Comparison of ENCODE assay signal across 9 mouse cellular contexts in the genomic region with DNA sequence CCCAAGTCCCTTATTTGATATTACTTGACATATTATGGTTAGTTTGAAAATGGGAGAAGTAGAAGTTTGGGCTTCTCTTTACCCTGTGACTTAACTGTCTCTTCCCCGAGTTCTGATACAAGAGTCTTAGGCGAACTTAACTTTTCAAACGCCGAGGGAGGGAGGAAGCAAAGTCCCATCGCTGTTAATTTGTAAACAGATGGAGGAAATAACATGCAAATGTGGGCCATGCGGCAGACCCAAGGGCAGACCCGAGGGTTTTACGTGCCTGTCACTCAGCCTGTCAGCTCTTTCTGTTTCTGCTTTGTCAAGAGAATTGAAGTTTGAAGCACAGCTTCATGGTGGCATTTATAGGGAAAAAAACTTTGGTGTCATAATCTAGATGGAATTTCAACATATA. TPM values are rescaled to one million over a fixed set of nuclear protein-coding genes. Genes with fewer than 3 reads are reported as not detected.
DNase-seq lines count a peak whose midpoint lies in the region; ATAC-seq and TF ChIP-seq lines count a peak whose summit lies in the region.
"Had no signal": no experiment of that assay in that cellular context is flagged by ENCODE, and none has a peak within 500 bp of the region (broad histone marks: within the 10 kb centered on the region; RNA-seq: fewer than 3 reads in every experiment).

No protein-coding gene starts in this region.

- H3K27me3 ChIP-seq in hindbrain, embryonic 13.5 days = no peaks in the 10 kb centered on the region
- no peaks in the 10 kb centered on the region for H3K27me3 ChIP-seq in kidney, embryonic 15.5 days
- H3K27me3 ChIP-seq in midbrain, embryonic 16.5 days (ENCODE audit: control insufficient read depth, insufficient read depth, low read depth, low read length) = no peaks in the 10 kb centered on the region

- ATAC-seq in hindbrain, embryonic 13.5 days (ENCODE audit: low FRiP score) = no peak
- no peak for ATAC-seq in kidney, embryonic 15.5 days (replicated peaks; ENCODE audit: low FRiP score)
- ATAC-seq in midbrain, embryonic 16.5 days = no peak

- H3K4me1 ChIP-seq in hindbrain, embryonic 13.5 days (replicated peaks) = peaks cover 51% of the 10 kb centered on the region
- H3K4me1 ChIP-seq in kidney, embryonic 15.5 days = peaks cover 46% of the 10 kb centered on the region
- peaks cover 39% of the 10 kb centered on the region for H3K4me1 ChIP-seq in midbrain, embryonic 16.5 days (ENCODE audit: control insufficient read depth, insufficient read depth, low read length)

- H3K9me3 ChIP-seq in hindbrain, embryonic 13.5 days = no peaks in the 10 kb centered on the region
- H3K9me3 ChIP-seq in kidney, embryonic 15.5 days (replicated peaks) = no peaks in the 10 kb centered on the region
- no peaks in the 10 kb centered on the region for H3K9me3 ChIP-seq in midbrain, embryonic 16.5 days (replicated peaks; ENCODE audit: control insufficient read depth, low read length, poor library complexity, severe bottlenecking)

- WGBS in hindbrain, embryonic 13.5 days = 28% methylated on average over 8 of the region's 8 CpGs
- WGBS in kidney, embryonic 15.5 days = 13% methylated on average over 8 of the region's 8 CpGs
- WGBS in midbrain, embryonic 16.5 days = 23% methylated on average over 8 of the region's 8 CpGs

- peak overlapping the region; percentile 32; the same call in 1 of the 2 replicates for H3K4me2 ChIP-seq in hindbrain, embryonic 13.5 days
- peak overlapping the region; percentile 32 for H3K4me2 ChIP-seq in kidney, embryonic 15.5 days
- peak overlapping the region; percentile 12; the same call in 1 of the 2 replicates for H3K4me2 ChIP-seq in midbrain, embryonic 16.5 days (ENCODE audit: low read length)

- no peaks in the 10 kb centered on the region for H3K36me3 ChIP-seq in hindbrain, embryonic 13.5 days
- no peaks in the 10 kb centered on the region for H3K36me3 ChIP-seq in kidney, embryonic 15.5 days
- H3K36me3 ChIP-seq in midbrain, embryonic 16.5 days (ENCODE audit: control insufficient read depth, insufficient read depth, low read length) = no peaks in the 10 kb centered on the region

- no peak overlapping the region for H3K9ac ChIP-seq in hindbrain, embryonic 13.5 days
- H3K9ac ChIP-seq in kidney, embryonic 15.5 days = no peak overlapping the region
- H3K9ac ChIP-seq in midbrain, embryonic 16.5 days (ENCODE audit: low read depth, low read length) = no peak overlapping the region

- H3K27ac ChIP-seq in layer of hippocampus, adult 2 months = no peak overlapping the region
- no peak overlapping the region for H3K27ac ChIP-seq in hindbrain, embryonic 13.5 days
- peak overlapping the region; percentile 55; the same call in 1 of the 2 replicates for H3K27ac ChIP-seq in kidney, embryonic 15.5 days
- no peak overlapping the region for H3K27ac ChIP-seq in midbrain, embryonic 16.5 days (ENCODE audit: low read length)

- peak overlapping the region; percentile 16; the same call in 1 of the 2 replicates for H3K4me3 ChIP-seq in layer of hippocampus, adult 2 months
- H3K4me3 ChIP-seq in hindbrain, embryonic 13.5 days = no peak overlapping the region
- no peak overlapping the region for H3K4me3 ChIP-seq in kidney, embryonic 15.5 days (replicated peaks)
- H3K4me3 ChIP-seq in midbrain, embryonic 16.5 days (ENCODE audit: low read depth, low read length) = no peak overlapping the region

- TF ChIP-seq CTCF in layer of hippocampus, adult 2 months (conservative IDR thresholded peaks at IDR 0.05) = no peak

- no peak for DNase-seq in layer of hippocampus, adult 2 months (ENCODE audit: low spot score in 2 of 2)
- no peak for DNase-seq in layer of hippocampus, adult 9-10 months (ENCODE audit: low spot score)
- no peak for DNase-seq in cerebellum, postnatal 25 days
- DNase-seq in layer of hippocampus, postnatal 25 days (ENCODE audit: extremely low spot score in 1 of 2, low spot score in 1 of 2) = no peak
- DNase-seq in cerebellum, adult 8-10 months = no peak
- DNase-seq: thymus, adult 2 months had no signal

RNA-seq across cellular contexts. Expression of gene Bpgm, which starts 3.5 kb away (rescaled TPM):
- total RNA-seq in layer of hippocampus, adult 2 months (2021) = 10 to 100 TPM; 69.8 to 70.9 TPM
- 88.0 and 90.9 TPM in 2 replicates for polyA plus RNA-seq in hindbrain, embryonic 13.5 days (2015; fragmentation: Nextera tagmentation; extraction: Ambion mirVana)
- polyA plus RNA-seq in kidney, embryonic 15.5 days (2015; fragmentation: Nextera tagmentation; extraction: Ambion mirVana) = 43.7 and 45.2 TPM in 2 replicates
- polyA plus RNA-seq in midbrain, embryonic 16.5 days (2015; fragmentation: Nextera tagmentation; extraction: Ambion mirVana) = 96.2 and 96.8 TPM in 2 replicates
- 10 to 100 TPM; 70.7 to 78.1 TPM for total RNA-seq in layer of hippocampus, postnatal 25 days (2021)
